Mouse (Mus musculus): Measurements from ENCODE around the gene Irgm2. TPM values are rescaled to one million over a fixed set of nuclear protein-coding genes. Genes with fewer than 3 reads are reported as not detected.

Irgm2 gene
- polyA plus RNA-seq, 1 experiment from 2014 or later: 4.9 TPM

DNA sequence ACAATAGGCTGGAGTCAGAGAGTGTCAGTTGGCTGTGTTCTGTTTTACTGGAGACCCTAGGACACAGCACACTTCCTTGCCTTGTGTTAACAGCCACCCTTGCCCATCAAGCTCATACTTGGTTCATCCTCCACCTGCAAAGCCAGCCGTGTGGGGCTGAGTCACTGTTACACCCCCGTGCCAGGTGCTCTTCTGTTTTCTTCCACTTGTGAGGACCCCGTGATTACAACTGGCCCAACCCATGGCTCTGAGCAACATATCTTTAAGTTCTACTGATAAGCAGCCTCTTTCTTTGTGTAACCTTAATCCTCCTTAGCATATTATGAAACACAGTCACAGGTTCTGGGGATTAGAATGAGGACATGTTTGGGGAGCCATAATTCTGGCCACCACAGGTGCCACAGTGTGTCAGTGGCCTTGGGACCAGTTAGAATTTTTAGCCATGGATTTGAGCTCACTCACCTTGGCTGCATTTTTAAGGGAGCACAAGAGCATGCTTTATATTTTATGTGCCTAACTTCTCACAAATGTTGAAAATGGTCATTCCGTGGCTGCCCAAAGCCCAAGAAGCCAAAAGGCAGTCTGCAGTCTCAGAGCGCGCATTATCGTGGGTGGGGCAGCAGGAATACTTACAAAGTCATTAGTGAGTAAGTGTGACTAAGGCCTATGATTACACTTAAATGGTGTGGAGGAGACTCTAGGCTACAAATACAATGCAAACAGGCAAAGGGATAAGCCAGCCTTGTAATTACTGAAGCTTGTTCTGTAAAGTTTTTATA lies 50.0 kb downstream of the Irgm2 start:
- H3K4me1 ChIP-seq (replicated peaks; ENCODE audit: insufficient read depth, low read length): no peaks in the 10 kb centered on the region
- no peaks in the 10 kb centered on the region for H3K9me3 ChIP-seq (replicated peaks; ENCODE audit: low read length)
- no peaks in the 10 kb centered on the region for H3K36me3 ChIP-seq (ENCODE audit: insufficient read depth, low read length)
- H3K9ac ChIP-seq (ENCODE audit: low read depth, low read length): no peak overlapping the region
- H3K4me2 ChIP-seq (ENCODE audit: low read length): no peak overlapping the region
- WGBS: 55% methylated on average over 7 of the region's 7 CpGs
- TF ChIP-seq CTCF (IDR thresholded peaks at IDR 0.05; ENCODE audit: low read depth): no peak
- no peaks in the 10 kb centered on the region for H3K27me3 ChIP-seq (ENCODE audit: insufficient read depth, low read length)
- H3K4me3 ChIP-seq (replicated peaks; ENCODE audit: low read depth, low read length): no peak overlapping the region
- no peak for DNase-seq (ENCODE audit: low spot score)
- no peak overlapping the region for H3K27ac ChIP-seq
- no peak for ATAC-seq (replicated peaks; ENCODE audit: low FRiP score, low read depth)

DNA sequence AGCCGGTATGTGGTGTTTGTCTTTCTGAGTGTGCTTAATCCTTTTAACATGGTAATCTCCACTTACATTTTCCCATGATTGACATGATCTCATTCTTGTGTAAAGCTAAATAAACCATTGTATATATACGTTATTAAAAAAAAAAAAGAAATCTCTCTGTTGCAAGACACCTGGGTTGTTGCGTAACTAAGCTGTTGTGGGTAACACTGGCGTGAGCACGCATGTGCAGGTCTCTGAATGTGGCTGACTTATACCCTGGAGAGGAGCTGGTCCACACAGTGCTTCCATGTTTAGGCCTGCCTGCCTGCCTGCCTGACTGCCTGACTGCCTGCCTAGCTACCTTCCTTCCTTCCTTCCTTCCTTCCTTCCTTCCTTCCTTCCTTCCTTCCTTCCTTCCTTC lies 51.1 kb downstream of the Irgm2 start:
- H3K9me3 ChIP-seq (replicated peaks; ENCODE audit: low read length): no peaks in the 10 kb centered on the region
- TF ChIP-seq CTCF (IDR thresholded peaks at IDR 0.05; ENCODE audit: low read depth): no peak
- no peak overlapping the region for H3K9ac ChIP-seq (ENCODE audit: low read depth, low read length)
- H3K36me3 ChIP-seq (ENCODE audit: insufficient read depth, low read length): no peaks in the 10 kb centered on the region
- DNase-seq (ENCODE audit: low spot score) (no peak), ATAC-seq (replicated peaks; ENCODE audit: low FRiP score, low read depth) (no peak)
- no peak overlapping the region for H3K27ac ChIP-seq
- no peaks in the 10 kb centered on the region for H3K4me1 ChIP-seq (replicated peaks; ENCODE audit: insufficient read depth, low read length)
- no peak overlapping the region for H3K4me3 ChIP-seq (replicated peaks; ENCODE audit: low read depth, low read length)
- no peaks in the 10 kb centered on the region for H3K27me3 ChIP-seq (ENCODE audit: insufficient read depth, low read length)
- 89% methylated on average over 5 of the region's 5 CpGs for WGBS
- H3K4me2 ChIP-seq (ENCODE audit: low read length): no peak overlapping the region

DNA sequence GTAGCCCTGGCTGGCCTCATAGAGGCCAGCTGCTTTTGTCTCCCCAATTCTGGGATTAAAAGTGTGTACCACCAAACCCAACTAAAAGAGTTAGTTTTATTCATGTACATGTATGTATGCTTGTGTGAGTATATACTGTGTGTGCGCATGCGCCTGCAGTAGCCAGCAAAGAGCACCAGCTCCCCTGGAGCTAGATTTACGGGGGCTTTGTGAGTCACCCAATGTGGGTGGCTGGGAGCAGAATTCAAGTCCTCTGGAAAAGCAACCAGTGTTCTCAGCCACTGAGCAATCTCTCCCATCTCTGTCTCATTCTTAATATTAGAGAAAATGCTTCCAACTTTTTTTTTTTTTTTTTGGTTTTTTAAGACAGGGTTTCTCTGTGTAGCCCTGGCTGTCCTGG lies 55.0 kb downstream of the Irgm2 start:
- no peaks in the 10 kb centered on the region for H3K9me3 ChIP-seq (replicated peaks; ENCODE audit: low read length)
- no peak overlapping the region for H3K4me3 ChIP-seq (replicated peaks; ENCODE audit: low read depth, low read length)
- no peaks in the 10 kb centered on the region for H3K36me3 ChIP-seq (ENCODE audit: insufficient read depth, low read length)
- H3K4me2 ChIP-seq (ENCODE audit: low read length): no peak overlapping the region
- no peak for TF ChIP-seq CTCF (IDR thresholded peaks at IDR 0.05; ENCODE audit: low read depth)
- DNase-seq (ENCODE audit: low spot score) (no peak), ATAC-seq (replicated peaks; ENCODE audit: low FRiP score, low read depth) (no peak)
- no peaks in the 10 kb centered on the region for H3K4me1 ChIP-seq (replicated peaks; ENCODE audit: insufficient read depth, low read length)
- WGBS: 93% methylated on average over 3 of the region's 3 CpGs
- H3K9ac ChIP-seq (ENCODE audit: low read depth, low read length): no peak overlapping the region
- H3K27me3 ChIP-seq (ENCODE audit: insufficient read depth, low read length): no peaks in the 10 kb centered on the region
- no peak overlapping the region for H3K27ac ChIP-seq

DNA sequence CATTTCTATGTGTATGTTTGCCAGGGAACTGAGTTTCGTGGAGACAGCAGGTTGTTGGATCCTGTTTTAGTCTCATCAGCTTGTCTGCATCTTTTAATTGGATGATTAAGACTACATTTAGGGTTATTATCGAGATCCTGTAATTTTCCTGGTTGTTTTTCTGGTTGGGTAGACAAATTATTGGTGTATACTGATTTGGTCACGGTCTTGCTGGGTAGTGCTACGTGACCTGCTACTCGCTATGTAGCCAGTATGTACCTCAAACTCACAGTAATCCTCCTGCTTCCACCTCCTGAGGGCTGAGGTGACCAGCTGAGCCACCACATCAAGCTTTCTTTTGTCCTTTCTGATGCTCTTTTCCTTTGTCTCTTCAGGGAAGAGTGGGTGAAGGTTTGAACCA lies 58.4 kb downstream of the Irgm2 start:
- Histone ChIP-seq H3K36me3 (ENCODE audit: insufficient read depth, low read length) (no peaks in the 10 kb centered on the region), H3K4me3 (replicated peaks; ENCODE audit: low read depth, low read length) (no peak overlapping the region), H3K27ac (no peak overlapping the region), H3K4me2 (ENCODE audit: low read length) (no peak overlapping the region), H3K27me3 (ENCODE audit: insufficient read depth, low read length) (no peaks in the 10 kb centered on the region), H3K9me3 (replicated peaks; ENCODE audit: low read length) (no peaks in the 10 kb centered on the region), H3K9ac (ENCODE audit: low read depth, low read length) (no peak overlapping the region), H3K4me1 (replicated peaks; ENCODE audit: insufficient read depth, low read length) (no peaks in the 10 kb centered on the region)
- 85% methylated on average over 5 of the region's 5 CpGs for WGBS
- DNase-seq (ENCODE audit: low spot score): no peak
- ATAC-seq (replicated peaks; ENCODE audit: low FRiP score, low read depth): no peak
- no peak for TF ChIP-seq CTCF (IDR thresholded peaks at IDR 0.05; ENCODE audit: low read depth)

DNA sequence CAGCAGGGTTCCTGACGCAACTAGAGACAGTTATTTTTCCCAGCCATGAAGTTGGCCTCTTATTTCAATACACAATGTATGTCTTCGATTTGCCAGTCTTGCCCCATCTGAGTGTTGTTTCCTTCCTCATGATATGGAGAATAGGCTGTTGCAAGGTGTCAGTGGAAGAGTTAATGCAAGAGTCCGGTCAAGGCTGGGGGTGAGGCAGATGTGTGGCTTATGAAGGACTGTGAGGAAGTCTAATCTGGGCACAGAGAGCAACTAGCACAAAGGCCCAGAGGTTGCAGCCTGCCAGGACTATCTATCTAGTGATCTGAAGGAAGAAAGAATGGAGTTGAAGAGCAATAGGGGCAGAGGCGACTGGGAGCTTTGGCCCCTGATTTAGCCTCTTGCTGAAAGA lies 60.7 kb downstream of the Irgm2 start:
- Histone ChIP-seq H3K4me1 (replicated peaks; ENCODE audit: insufficient read depth, low read length) (no peaks in the 10 kb centered on the region), H3K9me3 (replicated peaks; ENCODE audit: low read length) (no peaks in the 10 kb centered on the region), H3K9ac (ENCODE audit: low read depth, low read length) (no peak overlapping the region), H3K27ac (no peak overlapping the region), H3K4me2 (ENCODE audit: low read length) (no peak overlapping the region), H3K27me3 (ENCODE audit: insufficient read depth, low read length) (no peaks in the 10 kb centered on the region), H3K4me3 (replicated peaks; ENCODE audit: low read depth, low read length) (no peak overlapping the region), H3K36me3 (ENCODE audit: insufficient read depth, low read length) (no peaks in the 10 kb centered on the region)
- ATAC-seq (replicated peaks; ENCODE audit: low FRiP score, low read depth) (no peak), DNase-seq (ENCODE audit: low spot score) (no peak)
- 84% methylated on average over 4 of the region's 4 CpGs for WGBS
- TF ChIP-seq CTCF (IDR thresholded peaks at IDR 0.05; ENCODE audit: low read depth): no peak

DNA sequence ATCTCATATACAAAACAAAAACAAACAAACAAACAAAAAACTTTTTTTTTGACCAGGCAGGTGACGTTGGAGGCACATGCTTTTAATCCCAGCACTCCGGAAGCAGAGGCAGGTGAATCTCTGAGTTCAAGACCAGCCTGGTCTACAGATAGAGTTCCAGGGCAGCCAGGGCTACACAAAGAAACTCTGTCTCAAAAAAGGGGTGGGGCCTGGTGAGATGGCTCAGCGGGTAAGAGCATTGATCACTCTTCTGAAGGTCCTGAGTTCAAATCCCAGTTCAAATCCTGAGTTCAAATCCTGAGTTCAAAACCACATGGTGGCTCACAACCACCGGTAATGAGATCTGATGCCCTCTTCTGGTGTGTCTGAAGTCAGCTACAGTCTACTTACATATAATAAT lies 62.4 kb downstream of the Irgm2 start:
- no peak overlapping the region for H3K4me3 ChIP-seq (replicated peaks; ENCODE audit: low read depth, low read length)
- H3K4me1 ChIP-seq (replicated peaks; ENCODE audit: insufficient read depth, low read length): no peaks in the 10 kb centered on the region
- no peak overlapping the region for H3K27ac ChIP-seq
- no peaks in the 10 kb centered on the region for H3K36me3 ChIP-seq (ENCODE audit: insufficient read depth, low read length)
- 86% methylated on average over 4 of the region's 4 CpGs for WGBS
- H3K4me2 ChIP-seq (ENCODE audit: low read length): no peak overlapping the region
- TF ChIP-seq CTCF (IDR thresholded peaks at IDR 0.05; ENCODE audit: low read depth): no peak
- no peaks in the 10 kb centered on the region for H3K9me3 ChIP-seq (replicated peaks; ENCODE audit: low read length)
- no peak overlapping the region for H3K9ac ChIP-seq (ENCODE audit: low read depth, low read length)
- ATAC-seq (replicated peaks; ENCODE audit: low FRiP score, low read depth) (no peak), DNase-seq (ENCODE audit: low spot score) (no peak)
- H3K27me3 ChIP-seq (ENCODE audit: insufficient read depth, low read length): no peaks in the 10 kb centered on the region

DNA sequence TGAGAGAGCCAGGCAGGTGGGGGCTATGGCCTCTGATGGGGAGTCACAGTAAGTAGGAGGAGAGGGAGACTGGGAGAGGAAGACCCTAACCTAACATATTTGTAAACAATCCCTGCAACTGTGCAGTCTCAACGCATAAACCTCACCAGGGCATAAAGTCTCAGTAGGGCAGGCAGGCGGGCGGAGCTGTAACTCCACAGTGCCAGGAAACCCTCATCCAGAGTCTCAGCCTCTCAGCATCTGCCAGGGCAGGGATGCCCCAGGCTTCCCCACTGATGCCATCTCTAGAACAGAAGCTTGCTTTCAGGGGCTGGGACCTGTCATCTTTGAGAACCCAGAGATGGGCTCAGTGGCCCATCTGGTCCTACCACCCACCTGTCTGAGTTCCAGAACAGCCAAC lies 62.9 kb downstream of the Irgm2 start:
- no peak for TF ChIP-seq CTCF (IDR thresholded peaks at IDR 0.05; ENCODE audit: low read depth)

More for the DNA sequence above, 62.9 kb downstream of the Irgm2 start:
- ATAC-seq (replicated peaks; ENCODE audit: low FRiP score, low read depth): no peak
- Histone ChIP-seq H3K4me1 (replicated peaks; ENCODE audit: insufficient read depth, low read length) (no peaks in the 10 kb centered on the region), H3K27ac (no peak overlapping the region), H3K27me3 (ENCODE audit: insufficient read depth, low read length) (no peaks in the 10 kb centered on the region), H3K36me3 (ENCODE audit: insufficient read depth, low read length) (no peaks in the 10 kb centered on the region), H3K4me2 (ENCODE audit: low read length) (no peak overlapping the region), H3K9me3 (replicated peaks; ENCODE audit: low read length) (no peaks in the 10 kb centered on the region), H3K9ac (ENCODE audit: low read depth, low read length) (no peak overlapping the region), H3K4me3 (replicated peaks; ENCODE audit: low read depth, low read length) (no peak overlapping the region)
- WGBS: 71% methylated on average over 3 of the region's 3 CpGs
- no peak for DNase-seq (ENCODE audit: low spot score)
